Comparison of ENCODE assay signal across 7 mouse cellular contexts in the genomic region with DNA sequence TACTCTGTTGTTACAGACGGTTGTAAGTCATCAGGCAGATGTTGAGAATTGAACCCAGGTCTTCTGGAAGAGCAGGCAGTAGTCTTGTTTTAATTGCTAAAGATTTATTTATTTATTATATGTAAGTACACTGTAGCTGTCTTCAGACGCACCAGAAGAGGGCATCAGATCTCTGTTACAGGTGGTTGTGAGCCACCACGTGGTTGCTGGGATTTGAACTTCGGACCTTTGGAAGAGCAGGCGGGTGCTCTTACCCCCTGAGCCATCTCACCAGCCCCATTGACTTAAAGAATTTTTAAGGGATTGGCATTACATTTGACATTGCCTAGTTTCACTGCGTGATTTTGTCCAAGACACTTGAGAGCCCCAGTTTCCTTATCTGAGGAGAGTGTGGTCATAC. TPM values are rescaled to one million over a fixed set of nuclear protein-coding genes. Genes with fewer than 3 reads are reported as not detected.
DNase-seq lines count a peak whose midpoint lies in the region; ATAC-seq and TF ChIP-seq lines count a peak whose summit lies in the region.
"Not testable (repeated sequence)": the region's sequence is repeated elsewhere in the genome, so short reads cannot be mapped to it uniquely, and the experiment has no call there.

No protein-coding gene starts in this region.

- 73% methylated on average over 6 of the region's 6 CpGs for WGBS in forebrain, embryonic 14.5 days
- 75% methylated on average over 6 of the region's 6 CpGs for WGBS in heart, embryonic 12.5 days
- WGBS in hindbrain, embryonic 12.5 days: 80% methylated on average over 6 of the region's 6 CpGs
- WGBS in intestine, embryonic 16.5 days: 64% methylated on average over 6 of the region's 6 CpGs
- 63% methylated on average over 6 of the region's 6 CpGs for WGBS in kidney, postnatal 0 days
- WGBS in lung, embryonic 15.5 days: 59% methylated on average over 6 of the region's 6 CpGs
- WGBS in small intestine, adult 2 months: 20% methylated on average over 6 of the region's 6 CpGs

- not testable (repeated sequence) for H3K4me3 ChIP-seq in forebrain, embryonic 14.5 days (ENCODE audit: low read depth, low read length); heart, embryonic 12.5 days; hindbrain, embryonic 12.5 days; intestine, embryonic 16.5 days (ENCODE audit: low read length); kidney, postnatal 0 days (replicated peaks; ENCODE audit: low read depth, low read length); lung, embryonic 15.5 days; small intestine, adult 2 months (ENCODE audit: low read depth, low read length)

- not testable (repeated sequence) for H3K9ac ChIP-seq in forebrain, embryonic 14.5 days (ENCODE audit: low read length); heart, embryonic 12.5 days; hindbrain, embryonic 12.5 days; intestine, embryonic 16.5 days (ENCODE audit: low read depth, low read length); kidney, postnatal 0 days (ENCODE audit: low read depth, low read length); lung, embryonic 15.5 days

- ATAC-seq in forebrain, embryonic 14.5 days; heart, embryonic 12.5 days (ENCODE audit: insufficient number of reproducible peaks, low FRiP score); hindbrain, embryonic 12.5 days (ENCODE audit: low FRiP score); lung, embryonic 15.5 days (ENCODE audit: borderline replicate concordance, extremely low read depth, low FRiP score, low TSS enrichment): not testable (repeated sequence)
- ATAC-seq in intestine, embryonic 16.5 days: peak; percentile 43; the same call in 1 of the 2 replicates
- peak; percentile 30 for ATAC-seq in kidney, postnatal 0 days (replicated peaks; ENCODE audit: low FRiP score, low read depth)

- peak; percentile 51 for TF ChIP-seq CTCF in kidney, postnatal 0 days (IDR thresholded peaks at IDR 0.05; ENCODE audit: low read depth)
- not testable (repeated sequence) for TF ChIP-seq CTCF in small intestine, adult 2 months (IDR thresholded peaks at IDR 0.05; ENCODE audit: extremely low read depth, insufficient read length, insufficient replicate concordance, low read depth, low read length)

- not testable (repeated sequence) for H3K4me1 ChIP-seq in forebrain, embryonic 14.5 days (ENCODE audit: control insufficient read depth, insufficient read depth, low read length); hindbrain, embryonic 12.5 days; intestine, embryonic 16.5 days (ENCODE audit: control insufficient read depth, insufficient read depth, low read length); kidney, postnatal 0 days (replicated peaks; ENCODE audit: insufficient read depth, low read length)
- peaks cover 39% of the 10 kb centered on the region for H3K4me1 ChIP-seq in heart, embryonic 12.5 days (replicated peaks)
- peaks cover 16% of the 10 kb centered on the region for H3K4me1 ChIP-seq in lung, embryonic 15.5 days
- peaks cover 13% of the 10 kb centered on the region for H3K4me1 ChIP-seq in small intestine, adult 2 months (ENCODE audit: control insufficient read depth, insufficient read depth, insufficient read length, low read length)

- H3K27ac ChIP-seq in forebrain, embryonic 14.5 days (ENCODE audit: low read depth, low read length): 0 out of 2 replicates have a peak overlapping the region, but pooled peaks have one; percentile 46
- H3K27ac ChIP-seq in heart, embryonic 12.5 days (ENCODE audit: poor library complexity, severe bottlenecking): peak overlapping the region; percentile 73
- H3K27ac ChIP-seq in hindbrain, embryonic 12.5 days: 0 out of 2 replicates have a peak overlapping the region, but pooled peaks have one; percentile 42
- 0 out of 2 replicates have a peak overlapping the region, but pooled peaks have one; percentile 34 for H3K27ac ChIP-seq in intestine, embryonic 16.5 days (ENCODE audit: low read length)
- peak overlapping the region; percentile 80 for H3K27ac ChIP-seq in kidney, postnatal 0 days
- H3K27ac ChIP-seq in lung, embryonic 15.5 days: peak overlapping the region; percentile 64
- H3K27ac ChIP-seq in small intestine, adult 2 months (ENCODE audit: insufficient read depth, low read depth, low read length): peak overlapping the region; percentile 74

- not testable (repeated sequence) for H3K9me3 ChIP-seq in forebrain, embryonic 14.5 days (replicated peaks; ENCODE audit: control insufficient read depth, low read length); heart, embryonic 12.5 days (replicated peaks); hindbrain, embryonic 12.5 days (replicated peaks); intestine, embryonic 16.5 days (ENCODE audit: control insufficient read depth, low read length); kidney, postnatal 0 days (replicated peaks; ENCODE audit: low read length); lung, embryonic 15.5 days

- TF ChIP-seq POLR2A in small intestine, adult 2 months (IDR thresholded peaks at IDR 0.05; ENCODE audit: low read depth, low read length): not testable (repeated sequence)

- peaks cover 50% of the 10 kb centered on the region for H3K36me3 ChIP-seq in forebrain, embryonic 14.5 days (ENCODE audit: control insufficient read depth, insufficient read depth, low read length)
- H3K36me3 ChIP-seq in heart, embryonic 12.5 days: peaks cover 62% of the 10 kb centered on the region
- H3K36me3 ChIP-seq in hindbrain, embryonic 12.5 days: peaks cover 52% of the 10 kb centered on the region
- H3K36me3 ChIP-seq in intestine, embryonic 16.5 days (ENCODE audit: control insufficient read depth, insufficient read depth, low read length): not testable (repeated sequence)
- peaks cover 34% of the 10 kb centered on the region for H3K36me3 ChIP-seq in kidney, postnatal 0 days (ENCODE audit: insufficient read depth, low read length)
- H3K36me3 ChIP-seq in lung, embryonic 15.5 days: peaks cover 38% of the 10 kb centered on the region
- H3K36me3 ChIP-seq in small intestine, adult 2 months (ENCODE audit: control insufficient read depth, insufficient read depth, low read length): peaks cover 24% of the 10 kb centered on the region

- not testable (repeated sequence) for DNase-seq in forebrain, embryonic 14.5 days (ENCODE audit: low spot score); kidney, postnatal 0 days (ENCODE audit: low spot score)

- H3K4me2 ChIP-seq in forebrain, embryonic 14.5 days (ENCODE audit: low read length); heart, embryonic 12.5 days; hindbrain, embryonic 12.5 days (replicated peaks); intestine, embryonic 16.5 days (ENCODE audit: low read depth, low read length); kidney, postnatal 0 days (ENCODE audit: low read length); lung, embryonic 15.5 days: not testable (repeated sequence)

- H3K27me3 ChIP-seq in forebrain, embryonic 14.5 days (replicated peaks; ENCODE audit: control insufficient read depth, insufficient read depth, low read length); heart, embryonic 12.5 days (replicated peaks); hindbrain, embryonic 12.5 days; intestine, embryonic 16.5 days (replicated peaks; ENCODE audit: control insufficient read depth, insufficient read depth, low read length); kidney, postnatal 0 days (ENCODE audit: insufficient read depth, low read length); lung, embryonic 15.5 days; small intestine, adult 2 months (ENCODE audit: control insufficient read depth, insufficient read depth, low read length): not testable (repeated sequence)

RNA-seq across cellular contexts. Expression of gene Ogg1, which starts 6.0 kb away (rescaled TPM):
- polyA plus RNA-seq in forebrain, embryonic 14.5 days (2014; fragmentation: Nextera tagmentation; extraction: Ambion mirVana): 12.7 and 14.7 TPM in 2 replicates
- 9.0 and 10.6 TPM in 2 replicates for polyA plus RNA-seq in heart, embryonic 12.5 days (2016; fragmentation: Nextera tagmentation; extraction: Ambion mirVana)
- polyA plus RNA-seq in hindbrain, embryonic 12.5 days (2016; fragmentation: Nextera tagmentation; extraction: Ambion mirVana): 11.1 and 12.0 TPM in 2 replicates
- 10.7 and 10.9 TPM in 2 replicates for polyA plus RNA-seq in intestine, embryonic 16.5 days (2015; fragmentation: Nextera tagmentation; extraction: Ambion mirVana)
- 14.0 TPM in 2 replicates for polyA plus RNA-seq in kidney, postnatal 0 days (2015; fragmentation: Nextera tagmentation; extraction: Ambion mirVana)
- 16.5 and 17.7 TPM in 2 replicates for polyA plus RNA-seq in lung, embryonic 15.5 days (2015; fragmentation: Nextera tagmentation; extraction: Ambion mirVana)
- 7.9 and 10.9 TPM in 2 replicates for polyA plus RNA-seq in small intestine, adult 2 months (2012; rRNA removed)

RNA-seq across cellular contexts. Expression of gene Camk1, which starts 11.1 kb away (rescaled TPM):
- 86.3 and 90.7 TPM in 2 replicates for polyA plus RNA-seq in forebrain, embryonic 14.5 days (2014; fragmentation: Nextera tagmentation; extraction: Ambion mirVana)
- 110 and 113 TPM in 2 replicates for polyA plus RNA-seq in heart, embryonic 12.5 days (2016; fragmentation: Nextera tagmentation; extraction: Ambion mirVana)
- polyA plus RNA-seq in hindbrain, embryonic 12.5 days (2016; fragmentation: Nextera tagmentation; extraction: Ambion mirVana): 72.5 and 78.4 TPM in 2 replicates
- polyA plus RNA-seq in intestine, embryonic 16.5 days (2015; fragmentation: Nextera tagmentation; extraction: Ambion mirVana): 66.4 and 66.8 TPM in 2 replicates
- 90.6 and 99.7 TPM in 2 replicates for polyA plus RNA-seq in kidney, postnatal 0 days (2015; fragmentation: Nextera tagmentation; extraction: Ambion mirVana)
- 110 and 115 TPM in 2 replicates for polyA plus RNA-seq in lung, embryonic 15.5 days (2015; fragmentation: Nextera tagmentation; extraction: Ambion mirVana)
- 16.6 and 19.2 TPM in 2 replicates for polyA plus RNA-seq in small intestine, adult 2 months (2012; rRNA removed)

RNA-seq across cellular contexts. Expression of gene Brpf1, which starts 25.8 kb away (rescaled TPM):
- 15.8 and 17.0 TPM in 2 replicates for polyA plus RNA-seq in forebrain, embryonic 14.5 days (2014; fragmentation: Nextera tagmentation; extraction: Ambion mirVana)
- 16.2 and 17.0 TPM in 2 replicates for polyA plus RNA-seq in heart, embryonic 12.5 days (2016; fragmentation: Nextera tagmentation; extraction: Ambion mirVana)
- polyA plus RNA-seq in hindbrain, embryonic 12.5 days (2016; fragmentation: Nextera tagmentation; extraction: Ambion mirVana): 28.2 and 28.4 TPM in 2 replicates
- 11.6 and 13.4 TPM in 2 replicates for polyA plus RNA-seq in intestine, embryonic 16.5 days (2015; fragmentation: Nextera tagmentation; extraction: Ambion mirVana)
- polyA plus RNA-seq in kidney, postnatal 0 days (2015; fragmentation: Nextera tagmentation; extraction: Ambion mirVana): 12.2 and 12.5 TPM in 2 replicates
- 17.0 and 18.3 TPM in 2 replicates for polyA plus RNA-seq in lung, embryonic 15.5 days (2015; fragmentation: Nextera tagmentation; extraction: Ambion mirVana)
- 7.4 and 12.9 TPM in 2 replicates for polyA plus RNA-seq in small intestine, adult 2 months (2012; rRNA removed)

RNA-seq across cellular contexts. Expression of gene Tada3, which starts 44.9 kb away (rescaled TPM):
- polyA plus RNA-seq in forebrain, embryonic 14.5 days (2014; fragmentation: Nextera tagmentation; extraction: Ambion mirVana): 68.2 and 83.2 TPM in 2 replicates
- polyA plus RNA-seq in heart, embryonic 12.5 days (2016; fragmentation: Nextera tagmentation; extraction: Ambion mirVana): 40.1 and 42.2 TPM in 2 replicates
- 64.5 and 66.0 TPM in 2 replicates for polyA plus RNA-seq in hindbrain, embryonic 12.5 days (2016; fragmentation: Nextera tagmentation; extraction: Ambion mirVana)
- polyA plus RNA-seq in intestine, embryonic 16.5 days (2015; fragmentation: Nextera tagmentation; extraction: Ambion mirVana): 44.4 and 45.1 TPM in 2 replicates
- 37.9 and 39.9 TPM in 2 replicates for polyA plus RNA-seq in kidney, postnatal 0 days (2015; fragmentation: Nextera tagmentation; extraction: Ambion mirVana)
- polyA plus RNA-seq in lung, embryonic 15.5 days (2015; fragmentation: Nextera tagmentation; extraction: Ambion mirVana): 53.1 and 54.6 TPM in 2 replicates
- polyA plus RNA-seq in small intestine, adult 2 months (2012; rRNA removed): 10.9 and 24.5 TPM in 2 replicates

RNA-seq across cellular contexts. Expression of gene Arpc4, which starts 45.2 kb away (rescaled TPM):
- 265 and 270 TPM in 2 replicates for polyA plus RNA-seq in forebrain, embryonic 14.5 days (2014; fragmentation: Nextera tagmentation; extraction: Ambion mirVana)
- polyA plus RNA-seq in heart, embryonic 12.5 days (2016; fragmentation: Nextera tagmentation; extraction: Ambion mirVana): 274 and 285 TPM in 2 replicates
- 363 and 371 TPM in 2 replicates for polyA plus RNA-seq in hindbrain, embryonic 12.5 days (2016; fragmentation: Nextera tagmentation; extraction: Ambion mirVana)
- 449 and 456 TPM in 2 replicates for polyA plus RNA-seq in intestine, embryonic 16.5 days (2015; fragmentation: Nextera tagmentation; extraction: Ambion mirVana)
- polyA plus RNA-seq in kidney, postnatal 0 days (2015; fragmentation: Nextera tagmentation; extraction: Ambion mirVana): 375 and 420 TPM in 2 replicates
- 399 and 412 TPM in 2 replicates for polyA plus RNA-seq in lung, embryonic 15.5 days (2015; fragmentation: Nextera tagmentation; extraction: Ambion mirVana)
- polyA plus RNA-seq in small intestine, adult 2 months (2012; rRNA removed): 45.9 and 96.0 TPM in 2 replicates
